Mouse (Mus musculus) T-helper 17 cell (primary cell): ENCODE measurements around the gene Atg13.

Experiments used
- in situ Hi-C, 2 experiments: fragments of 300-600 bp; cut with MboI, MseI; formaldehyde crosslinking; loops; 1 replicate in 1 of 2; 2 replicates in 1 of 2; pipeline ENCODE4 v1.15.1; 2025; ENCODE audit warnings: high pct_unique_total_duplicates in 2 of 2

Atg13 gene

DNA sequence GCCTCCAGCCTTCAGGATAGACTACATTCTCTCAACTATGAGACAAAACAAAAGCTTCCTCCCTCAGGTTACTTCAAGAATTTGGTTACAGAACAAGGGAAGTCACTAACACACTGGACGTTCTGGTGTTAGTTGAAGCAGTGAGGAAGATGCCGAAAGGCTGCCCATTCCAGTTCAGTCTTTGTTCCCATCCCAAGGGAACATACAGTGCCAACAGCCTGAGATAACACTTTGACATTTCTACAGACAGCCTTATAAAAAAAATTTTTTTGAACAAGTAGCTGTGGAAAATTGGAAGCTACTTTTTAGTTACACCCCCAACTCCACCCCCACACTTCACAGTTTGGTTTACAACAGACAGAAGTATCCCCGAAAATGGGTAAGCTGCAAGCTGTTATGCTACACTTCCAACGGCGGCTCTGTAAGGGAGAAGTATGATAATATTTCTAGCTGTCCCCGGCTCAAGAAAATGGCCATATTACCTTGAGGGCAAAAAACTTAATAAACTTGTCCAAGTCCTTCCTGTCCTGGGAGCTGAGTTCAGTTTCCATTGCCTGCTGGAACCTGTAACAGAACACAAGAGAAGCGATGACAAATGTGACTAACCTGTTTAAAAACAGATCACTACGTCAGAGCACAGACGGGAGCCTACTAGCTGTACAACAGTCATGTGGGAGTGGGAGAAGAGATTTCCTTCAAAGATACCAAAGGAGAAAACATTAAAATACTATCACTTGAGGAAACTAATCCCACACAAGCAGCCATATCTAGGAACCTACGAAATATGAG is 14.7 kb downstream of the Atg13 start:
- in situ Hi-C loops, result no loop called here

DNA sequence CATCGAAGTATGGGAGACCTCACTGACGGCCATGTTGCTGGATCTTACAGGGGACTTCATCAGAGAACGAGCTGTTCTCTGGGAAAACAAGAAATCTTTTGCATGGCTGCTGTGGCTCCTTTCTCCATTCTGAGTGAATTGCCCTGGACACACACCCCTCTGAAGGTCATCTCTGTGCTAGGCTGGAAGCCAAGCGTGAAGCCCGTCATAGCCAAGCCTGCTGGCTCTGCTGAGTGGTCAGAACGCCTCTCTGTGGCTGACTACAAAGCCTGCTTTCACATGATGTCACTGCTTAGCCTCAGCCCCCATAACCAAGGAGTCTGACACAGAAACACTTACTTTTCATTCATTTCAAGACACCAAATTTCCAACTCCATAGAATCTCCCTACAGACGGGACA is 20.9 kb downstream of the Atg13 start:
- in situ Hi-C loops, result no loop called here

DNA sequence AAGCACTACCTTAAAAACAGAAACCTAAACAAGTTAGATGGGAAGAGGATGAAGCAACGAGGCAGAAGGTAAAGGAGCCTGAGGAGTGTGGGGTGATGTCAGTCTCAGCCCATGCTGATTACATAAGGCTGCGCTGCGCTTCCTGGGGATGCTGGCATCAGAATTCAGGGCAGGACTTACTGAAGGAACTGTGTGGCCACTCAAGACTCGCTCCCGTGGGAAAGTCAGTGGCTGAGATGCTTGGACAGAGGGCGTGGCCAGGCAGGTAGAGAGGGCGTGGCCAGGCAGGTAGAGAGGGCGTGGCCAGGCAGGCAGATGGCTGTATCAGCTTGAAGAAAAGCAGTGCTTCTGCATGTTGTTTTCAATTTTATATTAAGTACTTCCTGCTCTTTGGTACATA is 26.5 kb downstream of the Atg13 start:
- in situ Hi-C loops, result no loop called here

DNA sequence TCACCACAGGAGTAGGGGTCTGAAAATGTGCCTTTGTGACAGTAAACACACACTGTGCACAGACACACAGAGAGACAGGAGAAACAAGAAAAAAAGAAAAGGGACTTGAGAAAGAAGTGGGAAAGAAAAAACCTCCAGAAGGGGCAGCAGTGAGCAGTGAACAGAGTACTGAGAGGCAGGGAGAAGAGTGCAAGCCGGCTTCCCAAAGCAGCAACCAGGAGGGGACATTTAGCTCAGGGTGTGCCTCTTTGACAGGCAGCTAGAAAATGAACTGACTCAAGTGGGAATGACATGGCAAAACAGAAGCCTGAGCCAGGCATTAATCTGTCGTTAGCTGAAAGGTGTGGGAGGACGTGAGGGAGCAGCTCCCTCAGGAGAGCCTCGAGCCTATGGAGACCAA is 27.5 kb downstream of the Atg13 start:
- in situ Hi-C loops, result no loop called here

DNA sequence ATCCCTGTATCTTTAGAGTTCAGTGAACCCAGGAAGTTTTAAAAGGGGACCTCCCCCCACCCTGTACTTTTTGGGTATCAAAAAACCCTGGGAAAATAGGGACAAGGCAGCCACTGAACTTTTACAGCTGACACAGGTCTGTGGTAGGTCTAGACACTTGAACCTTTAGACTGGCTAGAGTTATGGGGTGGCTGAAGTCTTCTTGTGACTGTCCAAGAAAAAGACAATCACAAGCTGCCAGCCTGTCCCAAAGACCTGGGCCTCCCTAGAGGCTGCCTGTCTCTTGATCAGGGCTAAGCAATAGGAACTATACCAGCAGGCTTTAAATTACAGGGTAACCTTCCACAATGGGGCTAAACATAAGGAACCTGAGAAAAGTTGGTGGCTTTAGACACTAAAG is 33.4 kb downstream of the Atg13 start:
- in situ Hi-C loops, result no loop called here

DNA sequence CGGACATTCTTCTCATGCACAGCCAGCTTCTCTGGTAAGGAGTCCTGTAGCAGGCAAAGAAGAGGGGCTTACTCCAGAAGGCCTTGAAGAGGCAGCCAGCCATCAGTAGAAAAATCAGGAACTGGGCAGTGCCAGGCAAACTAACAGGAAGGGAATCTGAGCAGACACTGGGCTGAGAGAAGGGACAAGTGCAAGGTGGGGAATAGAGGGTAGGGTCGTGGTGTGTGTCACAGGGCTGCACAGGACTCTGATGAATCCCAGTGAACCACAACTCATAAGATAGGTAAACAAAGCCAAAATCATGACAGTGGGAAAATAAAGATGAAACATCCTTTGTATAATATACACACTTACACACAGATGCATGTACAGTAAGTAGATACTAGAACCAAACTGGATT is 34.0 kb downstream of the Atg13 start:
- in situ Hi-C loops, result no loop called here

DNA sequence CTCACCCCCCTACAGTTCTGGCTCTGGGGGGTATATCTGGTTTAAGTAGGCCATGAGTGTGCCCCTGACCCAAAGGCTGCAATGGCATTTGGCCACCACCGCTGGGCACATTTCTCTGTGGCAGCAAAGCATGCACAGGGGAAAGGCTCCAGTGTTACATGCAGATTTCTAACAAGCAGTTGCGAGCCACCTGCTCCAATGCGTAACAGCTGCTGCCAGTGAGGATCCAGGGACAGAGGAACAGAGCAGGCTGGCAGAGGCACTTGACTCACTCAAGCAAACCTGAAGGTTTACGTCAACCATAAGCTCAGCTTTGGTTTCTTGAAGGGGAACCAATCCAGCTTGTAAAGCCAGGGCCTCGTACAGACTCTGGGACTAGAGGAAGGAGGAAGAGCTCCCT is 35.5 kb downstream of the Atg13 start:
- in situ Hi-C loops, result loop anchor here in 1 of 2 experiments (25.0 kb wide), 1 partner anchor 1237 kb away; the partner anchor contains the start of gene Syt13

DNA sequence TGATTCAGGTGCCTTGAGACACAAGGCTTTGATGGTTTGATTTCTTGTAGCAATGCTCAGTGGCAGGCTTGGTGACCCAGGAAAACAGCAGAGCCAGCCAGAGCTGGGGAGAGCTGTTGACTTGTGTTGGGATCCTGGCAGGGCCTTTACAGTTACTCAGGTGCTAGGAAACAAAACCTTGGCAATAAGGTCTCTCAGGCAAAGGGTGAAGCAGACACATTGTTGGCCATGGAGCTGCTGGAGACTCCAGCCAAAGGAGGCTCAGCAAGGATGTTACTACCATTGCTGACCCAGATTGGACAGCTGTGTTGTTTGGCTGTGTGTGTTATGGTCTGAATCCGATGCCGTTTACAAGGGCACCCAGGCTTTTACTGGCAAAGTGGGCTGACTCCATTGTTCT is 36.8 kb downstream of the Atg13 start:
- in situ Hi-C loops, result loop anchor here in 1 of 2 experiments (25.0 kb wide), 1 partner anchor 1239 kb away; the partner anchor contains the start of gene Syt13

DNA sequence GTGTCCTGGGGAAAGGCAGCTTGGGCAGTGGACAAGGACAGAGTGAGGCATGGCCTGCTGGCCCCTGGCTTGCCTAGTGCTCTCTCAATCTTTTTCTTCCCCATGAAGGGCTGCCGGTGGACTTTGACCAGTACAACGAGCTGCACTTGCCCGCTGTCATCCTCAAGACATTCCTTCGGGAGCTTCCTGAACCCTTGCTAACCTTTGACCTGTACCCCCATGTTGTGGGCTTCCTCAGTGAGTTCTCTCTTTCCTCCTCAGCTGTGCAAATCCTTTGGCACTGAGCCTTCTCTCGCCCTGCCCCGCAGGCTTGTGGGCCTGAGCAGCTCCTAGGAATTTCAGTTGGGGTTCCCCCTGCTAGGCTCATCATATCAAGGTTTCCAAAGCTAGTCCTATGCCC is 40.3 kb downstream of the Atg13 start:
- in situ Hi-C loops, result loop anchor here in 1 of 2 experiments (25.0 kb wide), 1 partner anchor 1242 kb away; the partner anchor contains the start of gene Syt13

DNA sequence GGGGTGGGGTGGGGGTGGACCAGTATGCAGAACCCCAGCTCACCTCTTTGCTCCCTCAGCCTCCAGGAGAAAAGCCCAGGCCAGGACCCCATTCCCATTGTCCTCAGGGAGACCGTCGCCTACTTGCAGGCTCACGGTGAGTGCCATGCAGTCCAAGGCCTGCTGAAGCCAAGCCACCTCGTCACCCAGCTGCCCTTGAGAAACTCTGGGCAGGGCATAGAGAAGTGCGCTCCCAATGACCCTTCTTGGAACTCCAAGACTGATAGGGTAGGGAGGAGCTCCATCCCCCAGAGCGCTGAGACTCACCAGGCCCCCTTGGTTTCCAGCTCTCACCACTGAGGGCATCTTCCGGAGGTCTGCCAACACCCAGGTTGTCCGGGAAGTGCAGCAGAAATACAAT is 41.0 kb downstream of the Atg13 start:
- in situ Hi-C loops, result loop anchor here in 1 of 2 experiments (25.0 kb wide), 1 partner anchor 1243 kb away; the partner anchor contains the start of gene Syt13

DNA sequence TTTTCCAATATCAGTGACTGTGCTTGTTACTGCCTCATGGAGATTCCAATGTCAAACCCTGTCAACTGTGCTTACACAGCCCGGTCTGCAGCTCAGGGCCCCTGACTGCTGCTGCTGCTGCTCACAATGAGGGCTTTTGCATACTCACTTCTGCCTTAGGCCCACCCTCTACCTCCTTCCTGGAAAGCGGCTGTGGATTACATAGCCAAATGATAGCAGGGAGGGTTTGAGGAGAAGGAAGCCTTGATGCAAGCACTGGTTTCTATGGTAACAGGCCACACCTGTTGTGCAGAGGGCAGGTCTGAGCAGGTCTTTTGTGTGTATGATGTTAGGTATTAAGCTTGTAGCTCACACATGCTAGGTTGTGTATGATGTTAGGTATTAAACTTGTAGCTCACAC is 42.6 kb downstream of the Atg13 start:
- in situ Hi-C loops, result loop anchor here in 1 of 2 experiments (25.0 kb wide), 1 partner anchor 1245 kb away; the partner anchor contains the start of gene Syt13

DNA sequence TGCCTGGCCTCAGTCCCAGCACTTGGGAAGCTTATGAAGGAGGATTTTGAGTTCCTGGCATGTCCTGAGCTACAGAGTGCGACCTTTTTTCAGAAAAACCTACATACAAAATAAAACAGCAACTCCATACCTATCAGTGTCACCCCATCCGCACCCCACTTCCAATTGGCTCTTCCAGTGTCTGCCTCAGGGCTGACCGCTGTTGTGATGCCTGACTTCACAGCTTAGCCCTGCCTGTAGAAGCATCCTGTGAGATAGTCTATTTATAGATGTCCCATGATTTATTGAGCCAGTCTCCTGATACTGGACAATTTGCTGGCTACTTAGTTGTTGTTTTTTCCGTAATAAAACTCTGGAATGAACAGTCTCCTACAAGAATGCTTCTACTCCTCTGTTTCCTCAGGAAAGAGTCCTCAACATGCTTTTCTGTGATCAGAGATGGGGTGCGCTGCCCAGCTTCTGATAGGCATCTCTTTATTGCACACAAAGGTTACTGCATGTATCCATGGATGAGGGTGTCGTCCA is 43.9 kb downstream of the Atg13 start:
- in situ Hi-C loops, result loop anchor here in 1 of 2 experiments (25.0 kb wide), 1 partner anchor 1246 kb away; the partner anchor contains the start of gene Syt13

DNA sequence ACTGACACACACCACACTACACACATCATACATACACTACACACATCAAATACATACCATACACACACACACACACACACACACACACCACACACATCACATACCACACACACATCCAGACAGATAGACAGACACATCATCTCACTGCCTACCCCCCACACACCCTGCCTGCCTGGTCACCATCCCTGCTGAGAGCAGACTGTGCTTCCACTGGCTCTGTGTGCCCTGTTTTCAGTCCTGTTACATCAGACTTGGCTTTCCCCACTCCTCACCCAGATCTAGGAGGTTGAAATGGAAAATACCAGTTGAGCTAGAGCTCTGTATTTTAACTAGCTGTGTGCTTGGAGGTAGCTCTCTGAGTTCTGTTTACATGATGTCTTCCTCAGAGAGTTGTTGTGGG is 45.6 kb downstream of the Atg13 start:
- in situ Hi-C loops, result loop anchor here in 1 of 2 experiments (25.0 kb wide), 1 partner anchor 1248 kb away; the partner anchor contains the start of gene Syt13

DNA sequence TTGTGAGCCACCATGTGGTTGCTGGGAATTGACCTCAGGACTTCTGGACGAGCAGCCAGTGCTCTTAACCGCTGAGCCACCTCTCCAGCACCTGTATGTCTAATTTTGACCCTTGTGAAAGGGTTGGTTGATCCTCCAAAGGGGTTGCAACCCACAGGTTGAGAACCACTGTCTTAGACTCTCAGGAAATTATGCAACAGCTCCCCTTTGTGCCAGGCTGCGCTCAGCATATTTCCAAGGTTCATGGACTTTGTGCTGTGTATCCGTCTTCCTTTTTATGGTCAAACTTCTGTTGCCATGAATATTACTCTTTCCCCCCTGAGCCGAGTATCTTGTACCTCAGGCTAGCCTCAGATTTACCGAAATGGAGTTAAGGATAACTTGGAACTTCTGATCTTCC is 49.4 kb downstream of the Atg13 start:
- in situ Hi-C loops, result loop anchor here in 1 of 2 experiments (25.0 kb wide), 1 partner anchor 1251 kb away; the partner anchor contains the start of gene Syt13

DNA sequence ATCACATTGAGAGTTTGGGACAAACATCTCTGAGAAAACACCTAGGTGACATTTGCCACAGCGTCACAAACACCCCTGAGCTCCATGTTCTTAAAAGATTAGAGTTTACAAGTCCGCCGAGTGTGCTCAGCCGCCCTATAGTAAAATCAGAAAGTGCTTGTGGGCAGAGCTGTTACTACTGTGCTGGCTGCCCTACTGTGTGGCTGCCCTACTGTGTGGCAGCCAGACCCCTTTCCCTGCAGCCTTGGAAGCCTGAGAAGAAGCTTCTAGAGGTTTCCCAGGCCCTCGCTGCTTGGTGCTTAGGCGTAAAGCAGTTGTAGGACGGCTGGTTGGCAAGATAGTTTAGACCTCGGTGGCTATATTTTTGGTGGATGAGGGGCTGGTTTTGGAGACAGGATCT is 50.7 kb downstream of the Atg13 start:
- in situ Hi-C loops, result loop anchor here in 1 of 2 experiments (25.0 kb wide), 1 partner anchor 1253 kb away; the partner anchor contains the start of gene Syt13

DNA sequence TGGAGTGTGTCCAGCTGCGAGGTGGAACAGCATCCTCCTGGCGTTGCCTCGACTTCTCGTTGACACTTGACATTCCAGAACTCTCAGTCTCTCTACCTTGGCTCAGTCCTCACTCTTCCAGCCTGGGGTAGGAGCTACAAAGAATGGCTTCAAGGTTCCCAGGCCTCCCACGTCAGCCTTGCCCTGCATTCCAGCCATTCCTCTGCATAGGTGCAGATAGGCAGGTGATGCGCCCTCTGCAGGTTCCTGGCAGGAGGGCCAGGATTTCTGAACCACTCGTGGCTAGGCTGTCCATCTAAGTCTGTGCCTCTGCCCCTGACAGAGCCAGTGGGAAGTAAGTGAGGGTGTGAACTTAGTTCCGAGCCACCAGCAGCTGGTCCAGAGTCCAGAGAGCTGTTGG is 53.6 kb downstream of the Atg13 start:
- in situ Hi-C loops, result loop anchor here in 1 of 2 experiments (25.0 kb wide), 1 partner anchor 1256 kb away; the partner anchor contains the start of gene Syt13

DNA sequence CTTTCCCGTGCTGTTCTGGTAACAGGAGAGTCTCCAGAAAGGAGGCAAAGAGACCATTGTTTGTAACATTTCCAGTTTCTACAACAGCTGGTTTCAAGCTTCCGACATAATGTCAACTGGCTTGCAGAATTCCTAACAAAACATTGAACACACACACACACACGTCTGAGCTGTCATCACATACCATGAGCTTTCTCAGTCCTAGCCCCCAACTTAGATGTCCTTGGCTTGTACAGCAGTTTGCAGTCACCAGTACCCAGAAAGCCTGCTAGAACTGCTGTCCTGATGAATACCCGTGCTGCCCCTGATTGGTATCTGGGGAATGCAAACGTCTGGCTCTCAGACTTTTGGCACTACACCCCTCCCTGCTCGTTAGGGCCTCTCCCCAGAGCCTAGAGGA is 54.5 kb downstream of the Atg13 start:
- in situ Hi-C loops, result loop anchor here in 1 of 2 experiments (25.0 kb wide), 1 partner anchor 1256 kb away; the partner anchor contains the start of gene Syt13

DNA sequence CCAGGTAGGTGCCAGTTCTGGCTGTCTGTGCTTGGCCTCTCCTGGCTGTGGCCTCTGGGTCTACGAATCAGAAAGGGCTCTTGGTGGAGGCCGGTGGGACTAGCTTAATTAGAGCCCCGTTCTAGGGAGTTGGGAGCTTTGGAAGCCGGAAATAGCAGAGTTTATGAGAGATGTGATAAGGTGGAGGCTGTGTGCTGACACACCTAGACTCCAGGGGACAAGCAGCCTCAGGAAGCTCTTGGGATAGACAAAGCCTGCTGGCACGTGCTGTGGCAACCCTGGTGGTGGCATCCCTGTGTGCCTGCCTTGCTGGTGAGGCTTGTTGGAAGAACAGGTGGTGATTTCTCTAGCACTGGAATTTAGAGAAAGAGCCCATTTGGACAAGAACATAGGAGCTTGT is 55.0 kb downstream of the Atg13 start:
- in situ Hi-C loops, result loop anchor here in 1 of 2 experiments (25.0 kb wide), 1 partner anchor 1257 kb away; the partner anchor contains the start of gene Syt13

DNA sequence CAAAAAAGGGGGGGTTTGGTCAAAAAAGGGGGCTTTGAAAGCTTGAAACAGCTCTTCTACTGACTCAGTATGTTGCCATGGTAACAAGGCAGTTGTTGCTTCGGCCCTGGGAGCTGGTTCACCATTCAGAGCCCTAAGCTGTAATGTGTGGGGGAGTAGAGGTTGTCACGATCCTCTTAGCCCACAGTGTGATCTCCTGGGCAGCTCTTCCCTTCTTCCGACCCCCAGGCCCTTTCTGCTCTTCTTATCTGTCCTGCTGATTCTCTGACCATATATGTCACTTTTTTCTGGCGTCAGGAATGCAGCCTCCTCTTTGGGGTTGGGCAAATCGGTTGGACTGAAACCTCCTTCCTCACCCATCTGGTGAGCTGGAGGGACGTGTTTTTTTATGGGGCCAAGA is 57.5 kb downstream of the Atg13 start:
- in situ Hi-C loops, result loop anchor here in 1 of 2 experiments (25.0 kb wide), 1 partner anchor 1259 kb away; the partner anchor contains the start of gene Syt13

DNA sequence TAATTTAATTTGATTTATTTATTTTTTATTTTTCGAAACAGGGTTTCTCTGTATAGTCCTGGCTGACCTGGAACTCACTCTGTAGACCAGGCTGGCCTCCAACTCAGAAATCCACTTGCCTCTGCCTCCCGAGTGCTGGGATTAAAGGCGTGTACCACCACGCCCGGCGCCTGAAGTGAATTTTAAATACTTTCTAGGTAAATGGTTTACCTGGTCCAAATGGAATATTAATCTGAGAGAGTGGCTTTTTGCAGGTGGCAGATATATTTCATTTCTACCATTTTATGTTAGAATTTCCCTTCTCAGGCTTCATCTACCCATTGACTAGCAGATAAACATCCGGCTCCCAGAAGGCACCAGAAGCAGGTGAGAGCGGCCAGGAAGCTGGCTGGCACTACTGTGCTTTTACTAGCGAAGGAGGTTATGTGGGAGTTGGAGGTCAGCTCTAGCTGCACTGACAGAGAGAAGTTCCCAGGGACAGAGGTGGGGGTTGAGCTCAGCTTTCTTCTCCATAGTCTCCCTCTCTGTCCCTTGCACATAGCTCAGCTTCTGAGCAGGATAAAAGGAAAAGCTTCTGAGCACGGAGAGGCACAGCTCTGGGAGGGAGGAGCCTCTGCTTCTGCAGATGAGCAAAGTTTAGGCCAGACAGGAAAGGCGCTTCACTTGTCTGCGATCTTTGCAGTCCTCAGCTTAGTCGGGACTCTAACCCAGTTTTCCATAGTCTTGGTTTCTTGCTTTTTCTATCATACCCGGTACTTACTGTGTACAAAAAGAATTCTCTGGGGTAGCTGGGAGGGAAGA is 58.7 kb downstream of the Atg13 start:
- in situ Hi-C loops, result loop anchor here in 1 of 2 experiments (25.0 kb wide), 1 partner anchor 1261 kb away; the partner anchor contains the start of gene Syt13

DNA sequence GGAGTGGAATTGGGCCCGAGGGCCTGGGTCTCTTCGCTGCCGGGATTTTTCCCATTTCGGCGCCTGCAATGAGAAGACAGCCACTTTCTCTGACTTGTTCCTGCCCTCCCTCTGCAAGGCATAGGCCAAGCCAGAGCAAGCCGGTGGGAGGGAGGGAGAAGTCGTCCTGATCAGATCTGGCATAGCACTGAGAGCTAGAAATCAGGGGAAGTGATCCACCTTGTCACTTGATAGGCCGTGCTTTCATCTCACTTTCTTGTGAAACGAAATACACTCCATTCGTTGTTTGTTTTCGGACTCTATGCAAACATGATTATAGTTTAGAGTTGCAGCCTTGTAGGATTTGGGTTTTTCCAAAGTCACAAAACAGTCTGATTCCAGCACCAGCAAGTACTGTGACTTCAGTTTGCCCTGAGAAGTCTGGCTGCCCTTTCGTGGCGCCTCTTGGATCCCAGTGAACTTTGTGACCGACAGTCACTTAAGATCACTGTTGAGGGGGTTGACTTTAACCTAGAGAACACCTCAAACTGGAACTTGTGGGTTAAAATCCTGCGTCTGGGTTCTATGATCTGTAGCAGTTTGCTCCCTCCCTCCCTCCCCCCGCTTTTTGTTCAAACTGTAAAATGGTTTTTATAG is 59.9 kb downstream of the Atg13 start:
- in situ Hi-C loops, result loop anchor here in 1 of 2 experiments (25.0 kb wide), 1 partner anchor 1262 kb away; the partner anchor contains the start of gene Syt13
